In genomic region chr4:123407792-123408191, GRCm38 (mm10) we compare ENCODE assay signal across 10 mouse cellular contexts.
DNase-seq lines count a peak whose midpoint lies in the region; ATAC-seq lines count a peak whose summit lies in the region.
"Had no signal": no experiment of that assay in that cellular context is flagged by ENCODE, and none has a peak within 500 bp of the region (broad histone marks: within the 10 kb centered on the region; RNA-seq: fewer than 3 reads in every experiment).

No protein-coding gene starts in this region.

- ATAC-seq in heart, embryonic 14.5 days (ENCODE audit: insufficient number of reproducible peaks, insufficient read depth, low FRiP score, low read depth), result no peak
- no peak for ATAC-seq in embryonic facial prominence, embryonic 12.5 days (ENCODE audit: insufficient number of reproducible peaks, insufficient read depth, low FRiP score, low TSS enrichment)
- no peak for ATAC-seq in hindbrain, embryonic 14.5 days (ENCODE audit: low FRiP score)
- ATAC-seq in midbrain, embryonic 12.5 days (ENCODE audit: low FRiP score, low read depth), result no peak

- peak overlapping the region; percentile 85 for H3K4me2 ChIP-seq in heart, embryonic 14.5 days (ENCODE audit: low read length)
- H3K4me2 ChIP-seq in embryonic facial prominence, embryonic 12.5 days (replicated peaks), result peak overlapping the region; percentile 37
- peak overlapping the region; percentile 36 for H3K4me2 ChIP-seq in hindbrain, embryonic 14.5 days (replicated peaks)
- peak overlapping the region; percentile 26 for H3K4me2 ChIP-seq in midbrain, embryonic 12.5 days (replicated peaks)

- H3K27me3 ChIP-seq in heart, embryonic 14.5 days (ENCODE audit: control insufficient read depth, insufficient read depth, low read length), result no peaks in the 10 kb centered on the region
- no peaks in the 10 kb centered on the region for H3K27me3 ChIP-seq in embryonic facial prominence, embryonic 12.5 days
- no peaks in the 10 kb centered on the region for H3K27me3 ChIP-seq in hindbrain, embryonic 14.5 days (ENCODE audit: control insufficient read depth, insufficient read depth, low read length)
- H3K27me3 ChIP-seq in midbrain, embryonic 12.5 days, result no peaks in the 10 kb centered on the region
- H3K27me3 ChIP-seq: CH12.LX had no signal

- H3K4me1 ChIP-seq in heart, embryonic 14.5 days (ENCODE audit: control insufficient read depth in 2 of 2, insufficient read depth in 2 of 2, low read length in 2 of 2), result peaks cover 28 to 77% of the 10 kb centered on the region in 2 experiments
- peaks cover 72% of the 10 kb centered on the region for H3K4me1 ChIP-seq in embryonic facial prominence, embryonic 12.5 days
- H3K4me1 ChIP-seq in hindbrain, embryonic 14.5 days (replicated peaks; ENCODE audit: control insufficient read depth, insufficient read depth, low read length), result peaks cover 83% of the 10 kb centered on the region
- H3K4me1 ChIP-seq in midbrain, embryonic 12.5 days, result peaks cover 74% of the 10 kb centered on the region

- H3K27ac ChIP-seq in heart, embryonic 14.5 days (replicated peaks in 1 of 2; ENCODE audit: control insufficient read depth in 1 of 2, insufficient read depth in 1 of 2, low read depth in 2 of 2, low read length in 2 of 2), result peak overlapping the region; percentile 13 to 43; a peak in 1 of 4 replicates
- H3K27ac ChIP-seq in embryonic facial prominence, embryonic 12.5 days, result no peak overlapping the region
- 0 out of 2 replicates have a peak overlapping the region, but pooled peaks have one; percentile 36 for H3K27ac ChIP-seq in hindbrain, embryonic 14.5 days
- no peak overlapping the region for H3K27ac ChIP-seq in midbrain, embryonic 12.5 days (replicated peaks)
- H3K27ac ChIP-seq: macrophage had no signal

- peaks cover 41% of the 10 kb centered on the region for H3K36me3 ChIP-seq in heart, embryonic 14.5 days (ENCODE audit: control insufficient read depth, insufficient read depth, low read length)
- 0 out of 2 replicates have a peak, but pooled peaks cover 12% of the 10 kb centered on the region for H3K36me3 ChIP-seq in embryonic facial prominence, embryonic 12.5 days
- 0 out of 2 replicates have a peak, but pooled peaks cover 13% of the 10 kb centered on the region for H3K36me3 ChIP-seq in hindbrain, embryonic 14.5 days (replicated peaks; ENCODE audit: control insufficient read depth, insufficient read depth)
- H3K36me3 ChIP-seq in midbrain, embryonic 12.5 days, result peaks cover 15% of the 10 kb centered on the region

- DNase-seq in heart, postnatal 4 days, result no peak
- no peak for DNase-seq in hindbrain, embryonic 14.5 days (ENCODE audit: low spot score)
- DNase-seq in frontal cortex, postnatal 14 days (ENCODE audit: low spot score in 2 of 2), result no peak
- DNase-seq in T-cell, adult 2 months (ENCODE audit: low spot score), result no peak
- no peak for DNase-seq in cerebellum, postnatal 4 days (ENCODE audit: low spot score in 2 of 2)

- H3K4me3 ChIP-seq in heart, embryonic 14.5 days (ENCODE audit: control insufficient read depth in 1 of 2, insufficient read depth in 1 of 2, low read depth in 1 of 2, low read length in 2 of 2), result peak overlapping the region; percentile 14 to 30
- H3K4me3 ChIP-seq in embryonic facial prominence, embryonic 12.5 days, result no peak overlapping the region
- no peak overlapping the region for H3K4me3 ChIP-seq in hindbrain, embryonic 14.5 days (replicated peaks; ENCODE audit: low read length)
- no peak overlapping the region for H3K4me3 ChIP-seq in midbrain, embryonic 12.5 days

- WGBS in heart, embryonic 14.5 days, result 36% methylated on average over 6 of the region's 6 CpGs
- 77% methylated on average over 6 of the region's 6 CpGs for WGBS in embryonic facial prominence, embryonic 12.5 days
- 69% methylated on average over 6 of the region's 6 CpGs for WGBS in hindbrain, embryonic 14.5 days
- WGBS in midbrain, embryonic 12.5 days, result 82% methylated on average over 6 of the region's 6 CpGs

- H3K9ac ChIP-seq in heart, embryonic 14.5 days (ENCODE audit: low read length), result peak overlapping the region; percentile 52
- no peak overlapping the region for H3K9ac ChIP-seq in embryonic facial prominence, embryonic 12.5 days
- H3K9ac ChIP-seq in hindbrain, embryonic 14.5 days, result peak overlapping the region; percentile 18; the same call in 1 of the 2 replicates
- peak overlapping the region; percentile 25; the same call in 1 of the 2 replicates for H3K9ac ChIP-seq in midbrain, embryonic 12.5 days (replicated peaks)

- H3K9me3 ChIP-seq in heart, embryonic 14.5 days (ENCODE audit: control insufficient read depth, low read length), result no peaks in the 10 kb centered on the region
- H3K9me3 ChIP-seq in embryonic facial prominence, embryonic 12.5 days, result no peaks in the 10 kb centered on the region
- H3K9me3 ChIP-seq in hindbrain, embryonic 14.5 days (ENCODE audit: control insufficient read depth, low read length), result no peaks in the 10 kb centered on the region
- H3K9me3 ChIP-seq in midbrain, embryonic 12.5 days, result no peaks in the 10 kb centered on the region

Comparison
In these comparisons a context has a peak if more than half of its experiments do, and no peak if none do; other contexts are left out.
1. H3K27ac ChIP-seq: peak in heart, embryonic 14.5 days (2 of 2) and hindbrain, embryonic 14.5 days (single experiment); none in embryonic facial prominence, embryonic 12.5 days (single experiment) and midbrain, embryonic 12.5 days (single experiment).
2. H3K4me2 ChIP-seq: peak in every context shown above with its lines; median percentile 85 in heart, embryonic 14.5 days; 37 in embryonic facial prominence, embryonic 12.5 days; 36 in hindbrain, embryonic 14.5 days; 26 in midbrain, embryonic 12.5 days.
3. H3K4me3 ChIP-seq: peak in heart, embryonic 14.5 days (2 of 2); none in embryonic facial prominence, embryonic 12.5 days (single experiment), hindbrain, embryonic 14.5 days (single experiment) and midbrain, embryonic 12.5 days (single experiment).